Mouse (Mus musculus) neural tube, embryonic 13.5 days (tissue): ENCODE data around the gene Rfwd3. TPM values are rescaled to one million over a fixed set of nuclear protein-coding genes. Genes with fewer than 3 reads are reported as not detected.
"Not testable (repeated sequence)": the region's sequence is repeated elsewhere in the genome, so short reads cannot be mapped to it uniquely, and the experiment has no call there.

Source experiments
- ATAC-seq: fragments of 200-750 bp; cut with Nextera tagmentation; 2 replicates; pipeline ENCODE4 v1.8.0; 2017; ENCODE audit warnings: low read depth, mild to moderate bottlenecking, moderate TSS enrichment, moderate library complexity
- H3K27ac ChIP-seq: fragments of 300-500 bp; sonication (generic); replicated peaks from 2 replicates; pipeline ENCODE4 v1.5.1; 2015; ENCODE audit warnings: moderate library complexity, mild to moderate bottlenecking, inconsistent platforms
- H3K27me3 ChIP-seq: fragments of 300-500 bp; sonication (generic); 2 replicates; pipeline ENCODE4 v1.6.1; 2015; ENCODE audit warnings: mild to moderate bottlenecking, inconsistent platforms
- H3K36me3 ChIP-seq: fragments of 300-500 bp; sonication (generic); 2 replicates; pipeline ENCODE4 v1.6.1; 2015; ENCODE audit warnings: mild to moderate bottlenecking, inconsistent platforms
- H3K4me1 ChIP-seq: fragments of 300-500 bp; sonication (generic); replicated peaks from 2 replicates; pipeline ENCODE4 v1.6.1; 2015; ENCODE audit warnings: inconsistent platforms
- H3K4me2 ChIP-seq: fragments of 300-500 bp; sonication (generic); 2 replicates; pipeline ENCODE4 v1.6.1; 2015; ENCODE audit warnings: inconsistent platforms, mild to moderate bottlenecking, moderate library complexity
- H3K4me3 ChIP-seq: fragments of 300-500 bp; sonication (generic); 2 replicates; pipeline ENCODE4 v1.5.1; 2015; ENCODE audit warnings: mild to moderate bottlenecking, inconsistent platforms
- H3K9ac ChIP-seq: fragments of 300-500 bp; sonication (generic); 2 replicates; pipeline ENCODE4 v1.6.1; 2015; ENCODE audit warnings: moderate library complexity, mild to moderate bottlenecking, inconsistent platforms
- H3K9me3 ChIP-seq: fragments of 300-500 bp; sonication (generic); 2 replicates; pipeline ENCODE4 v1.6.1; 2016; ENCODE audit warnings: inconsistent platforms
- WGBS: fragments of 180-500 bp; shearing (Covaris S2); methylation state at CpG from one replicate; pipeline ENCODE4 v1.1.7; 2015; 5-methylcytosine and 5-hydroxymethylcytosine counted together
- polyA plus RNA-seq: library from polyadenylated mRNA; unstranded; fragments of >200 nt; fragmentation: Nextera tagmentation; extraction: Ambion mirVana; gene quantifications from 2 replicates; pipeline ENCODE4 v1.2.1, GENCODE M21; 2015

Rfwd3 gene
- 26.9 and 29.6 TPM in 2 replicates for polyA plus RNA-seq

GRCm38 (mm10) chr8:111299821-111300568, at the start of gene Rfwd3:
Gene Rfwd3, minus strand, starts transcription at chr8:111300222.
- no peaks in the 10 kb centered on the region for H3K27me3 ChIP-seq
- peak; percentile 99 for ATAC-seq
- under 1% methylated on average over 66 of the region's 67 CpGs for WGBS
- peaks cover 17% of the 10 kb centered on the region for H3K4me1 ChIP-seq
- no peaks in the 10 kb centered on the region for H3K9me3 ChIP-seq
- peak within 1 kb of the TSS; percentile 85 for H3K27ac ChIP-seq
- H3K4me2 ChIP-seq, result peak within 1 kb of the TSS; percentile 82
- H3K9ac ChIP-seq, result peak within 1 kb of the TSS; percentile 91
- H3K36me3 ChIP-seq, result peaks cover 18% of the 10 kb centered on the region
- H3K4me3 ChIP-seq, result peak within 1 kb of the TSS; percentile 97

GRCm38 (mm10) chr8:111343225-111343624, 43.2 kb upstream of the Rfwd3 start:
- Histone ChIP-seq H3K4me2 (no peak overlapping the region), H3K9ac (no peak overlapping the region), H3K27ac (no peak overlapping the region), H3K9me3 (no peaks in the 10 kb centered on the region), H3K36me3 (no peaks in the 10 kb centered on the region), H3K4me3 (no peak overlapping the region), H3K27me3 (peaks cover 15% of the 10 kb centered on the region), H3K4me1 (peaks cover 3% of the 10 kb centered on the region; the same call in 1 of the 2 replicates)
- 21% methylated on average over 5 of the region's 5 CpGs for WGBS
- ATAC-seq, result no peak

- peaks cover 13% of the 10 kb centered on the region for H3K4me1 ChIP-seq
These were observed 40.2 kb upstream of the Rfwd3 start for GRCm38 (mm10) chr8:111340186-111340585.

GRCm38 (mm10) chr8:111338370-111339208, 38.6 kb upstream of the Rfwd3 start:
- Histone ChIP-seq H3K36me3 (no peaks in the 10 kb centered on the region), H3K27me3 (peaks cover 25% of the 10 kb centered on the region), H3K27ac (no peak overlapping the region), H3K4me3 (peak overlapping the region; percentile 42), H3K9ac (no peak overlapping the region), H3K9me3 (no peaks in the 10 kb centered on the region), H3K4me2 (peak overlapping the region; percentile 74), H3K4me1 (peaks cover 13% of the 10 kb centered on the region)
- WGBS, result 52% methylated on average over 12 of the region's 12 CpGs
- ATAC-seq, result no peak

More at GRCm38 (mm10) chr8:111340186-111340585, 40.2 kb upstream of the Rfwd3 start:
- Histone ChIP-seq H3K9ac (no peak overlapping the region), H3K4me2 (no peak overlapping the region), H3K9me3 (no peaks in the 10 kb centered on the region), H3K27ac (no peak overlapping the region), H3K4me3 (no peak overlapping the region), H3K36me3 (no peaks in the 10 kb centered on the region), H3K27me3 (peaks cover 25% of the 10 kb centered on the region)
- 86% methylated on average over 3 of the region's 3 CpGs for WGBS
- no peak for ATAC-seq

GRCm38 (mm10) chr8:111337890-111338347, 37.9 kb upstream of the Rfwd3 start, which contains the start of gene Mlkl:
Gene Mlkl, minus strand, starts transcription at chr8:111338177.
- Histone ChIP-seq H3K27me3 (peaks cover 25% of the 10 kb centered on the region), H3K9me3 (no peaks in the 10 kb centered on the region), H3K9ac (peak within 1 kb of the TSS; percentile 63), H3K4me1 (peaks cover 13% of the 10 kb centered on the region), H3K27ac (no peak within 1 kb of the TSS), H3K36me3 (no peaks in the 10 kb centered on the region), H3K4me2 (peak within 1 kb of the TSS; percentile 74), H3K4me3 (peak within 1 kb of the TSS; percentile 42)
- WGBS, result under 1% methylated on average over 29 of the region's 29 CpGs
- no peak for ATAC-seq

GRCm38 (mm10) chr8:111337311-111337889, 37.4 kb upstream of the Rfwd3 start:
- H3K9ac ChIP-seq, result peak overlapping the region; percentile 63; the same call in 1 of the 2 replicates

GRCm38 (mm10) chr8:111336692-111337091, 36.7 kb upstream of the Rfwd3 start:
- H3K36me3 ChIP-seq, result no peaks in the 10 kb centered on the region
- no peak overlapping the region for H3K9ac ChIP-seq
- no peak overlapping the region for H3K27ac ChIP-seq
- no peak for ATAC-seq
- no peak overlapping the region for H3K4me2 ChIP-seq
- peaks cover 13% of the 10 kb centered on the region for H3K4me1 ChIP-seq
- peaks cover 25% of the 10 kb centered on the region for H3K27me3 ChIP-seq
- 78% methylated on average over 4 of the region's 4 CpGs for WGBS
- H3K4me3 ChIP-seq, result no peak overlapping the region
- no peaks in the 10 kb centered on the region for H3K9me3 ChIP-seq

More at GRCm38 (mm10) chr8:111337311-111337889, 37.4 kb upstream of the Rfwd3 start:
- ATAC-seq, result no peak
- Histone ChIP-seq H3K27me3 (peaks cover 25% of the 10 kb centered on the region), H3K9me3 (no peaks in the 10 kb centered on the region), H3K4me1 (peaks cover 13% of the 10 kb centered on the region), H3K36me3 (no peaks in the 10 kb centered on the region), H3K4me3 (peak overlapping the region; percentile 42), H3K4me2 (peak overlapping the region; percentile 74), H3K27ac (no peak overlapping the region)
- 28% methylated on average over 17 of the region's 17 CpGs for WGBS

- Histone ChIP-seq H3K9ac (no peak overlapping the region), H3K4me2 (no peak overlapping the region), H3K27ac (no peak overlapping the region), H3K27me3 (no peaks in the 10 kb centered on the region), H3K4me3 (no peak overlapping the region), H3K4me1 (no peaks in the 10 kb centered on the region), H3K9me3 (no peaks in the 10 kb centered on the region), H3K36me3 (no peaks in the 10 kb centered on the region)
- WGBS, result 86% methylated on average over 6 of the region's 6 CpGs
- no peak for ATAC-seq
These were observed 25.3 kb upstream of the Rfwd3 start for GRCm38 (mm10) chr8:111325222-111325790.

GRCm38 (mm10) chr8:111314729-111315128, 14.7 kb upstream of the Rfwd3 start:
- no peaks in the 10 kb centered on the region for H3K27me3 ChIP-seq
- H3K27ac ChIP-seq, result no peak overlapping the region
- H3K9ac ChIP-seq, result no peak overlapping the region
- ATAC-seq, result no peak
- no peaks in the 10 kb centered on the region for H3K4me1 ChIP-seq
- no peak overlapping the region for H3K4me2 ChIP-seq
- no peak overlapping the region for H3K4me3 ChIP-seq
- no peaks in the 10 kb centered on the region for H3K36me3 ChIP-seq
- 88% methylated on average over 12 of the region's 12 CpGs for WGBS
- no peaks in the 10 kb centered on the region for H3K9me3 ChIP-seq

GRCm38 (mm10) chr8:111313961-111314360, 13.9 kb upstream of the Rfwd3 start:
- not testable (repeated sequence) for H3K36me3 ChIP-seq, H3K27me3 ChIP-seq, H3K4me1 ChIP-seq, ATAC-seq, H3K4me3 ChIP-seq, H3K4me2 ChIP-seq, H3K27ac ChIP-seq, H3K9ac ChIP-seq, H3K9me3 ChIP-seq
- 94% methylated on average over 6 of the region's 6 CpGs for WGBS

- whole genome bisulfite sequencing, result 86% methylated on average over 3 of the region's 3 CpGs
- Histone ChIP-seq H3K36me3 (no peaks in the 10 kb centered on the region), H3K4me2 (no peak overlapping the region), H3K4me3 (no peak overlapping the region), H3K4me1 (no peaks in the 10 kb centered on the region), H3K27me3 (no peaks in the 10 kb centered on the region), H3K9ac (no peak overlapping the region), H3K9me3 (no peaks in the 10 kb centered on the region), H3K27ac (no peak overlapping the region)
- no peak for ATAC-seq
These were observed 12.7 kb upstream of the Rfwd3 start for GRCm38 (mm10) chr8:111312758-111313162.
